Mouse (Mus musculus): Measurements from ENCODE around the gene Trabd2b.

DNA sequence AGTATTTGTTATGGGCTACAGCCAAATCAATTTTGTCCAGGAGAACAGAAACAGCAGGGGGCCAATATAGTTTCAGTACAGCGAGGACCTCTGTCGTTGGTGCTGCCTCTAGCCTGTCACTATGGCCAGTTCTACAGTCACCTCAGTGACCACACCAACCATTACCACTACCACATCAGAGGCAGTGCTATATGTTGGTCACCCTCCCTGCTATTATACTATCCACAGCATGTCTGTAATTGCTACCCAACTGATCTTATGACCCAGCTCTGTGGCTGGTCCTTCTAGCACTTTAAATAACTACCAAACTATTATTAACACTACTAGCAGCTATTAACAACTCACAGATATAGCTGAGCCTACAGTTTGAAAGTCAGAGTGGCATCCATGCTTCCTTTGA lies 87.5 kb downstream of the Trabd2b start:
- TF ChIP-seq POLR2A (IDR thresholded peaks at IDR 0.05; ENCODE audit: borderline replicate concordance, low read depth, low read length) (no peak), CTCF (IDR thresholded peaks at IDR 0.05; ENCODE audit: low read depth, low read length) (no peak)
